In genomic region chr1:45502865-45503332, GRCm38 (mm10) we compare ENCODE assay signal across 8 mouse cellular contexts. TPM values are rescaled to one million over a fixed set of nuclear protein-coding genes. Genes with fewer than 3 reads are reported as not detected.
DNase-seq lines count a peak whose midpoint lies in the region; ATAC-seq and TF ChIP-seq lines count a peak whose summit lies in the region.

TSS of gene Col5a2 (minus strand) at chr1:45503282.

- no peak for TF ChIP-seq EP300 in stomach, postnatal 0 days (optimal IDR thresholded peaks at IDR 0.05)

- no peaks in the 10 kb centered on the region for H3K4me1 ChIP-seq in embryonic facial prominence, embryonic 11.5 days (ENCODE audit: control insufficient read depth, insufficient read depth, low read length)
- H3K4me1 ChIP-seq in limb, embryonic 11.5 days (ENCODE audit: control insufficient read depth, insufficient read depth, low read length), result no peaks in the 10 kb centered on the region
- peaks cover 4% of the 10 kb centered on the region; the same call in 1 of the 2 replicates for H3K4me1 ChIP-seq in midbrain, embryonic 14.5 days (ENCODE audit: control insufficient read depth, insufficient read depth, low read length)
- H3K4me1 ChIP-seq in stomach, postnatal 0 days (replicated peaks; ENCODE audit: control insufficient read depth, insufficient read depth), result no peaks in the 10 kb centered on the region

- H3K4me2 ChIP-seq in embryonic facial prominence, embryonic 11.5 days (ENCODE audit: low read depth, low read length), result peak within 1 kb of the TSS; percentile 46
- H3K4me2 ChIP-seq in limb, embryonic 11.5 days (ENCODE audit: low read depth, severe bottlenecking), result peak within 1 kb of the TSS; percentile 33
- H3K4me2 ChIP-seq in midbrain, embryonic 14.5 days (ENCODE audit: low read length), result peak within 1 kb of the TSS; percentile 57
- H3K4me2 ChIP-seq in stomach, postnatal 0 days (replicated peaks; ENCODE audit: low read depth), result peak within 1 kb of the TSS; percentile 46

- TF ChIP-seq CTCF in stomach, postnatal 0 days (IDR thresholded peaks at IDR 0.05; ENCODE audit: low read depth), result no peak

- H3K9ac ChIP-seq in embryonic facial prominence, embryonic 11.5 days (replicated peaks; ENCODE audit: low read length), result peak within 1 kb of the TSS; percentile 72
- H3K9ac ChIP-seq in limb, embryonic 11.5 days (ENCODE audit: low read length), result peak within 1 kb of the TSS; percentile 70
- H3K9ac ChIP-seq in midbrain, embryonic 14.5 days (replicated peaks; ENCODE audit: low read length), result peak within 1 kb of the TSS; percentile 26; the same call in 1 of the 2 replicates
- peak within 1 kb of the TSS; percentile 57 for H3K9ac ChIP-seq in stomach, postnatal 0 days (ENCODE audit: low read length)

- H3K4me3 ChIP-seq in embryonic facial prominence, embryonic 11.5 days (ENCODE audit: low read depth, low read length), result peak within 1 kb of the TSS; percentile 44
- peak within 1 kb of the TSS; percentile 49 for H3K4me3 ChIP-seq in limb, embryonic 11.5 days (ENCODE audit: low read depth, low read length)
- peak within 1 kb of the TSS; percentile 35 for H3K4me3 ChIP-seq in midbrain, embryonic 14.5 days (replicated peaks; ENCODE audit: low read depth, low read length)
- H3K4me3 ChIP-seq in stomach, postnatal 0 days (ENCODE audit: low read depth, low read length), result peak within 1 kb of the TSS; percentile 51

- peak; percentile 70 for ATAC-seq in embryonic facial prominence, embryonic 11.5 days (replicated peaks; ENCODE audit: insufficient number of reproducible peaks, low FRiP score, low TSS enrichment, low read depth)
- peak; percentile 81; the same call in 1 of the 2 replicates for ATAC-seq in limb, embryonic 11.5 days (ENCODE audit: insufficient number of reproducible peaks, low FRiP score, low TSS enrichment, low read depth)
- ATAC-seq in midbrain, embryonic 14.5 days (ENCODE audit: low FRiP score, low TSS enrichment), result 0 out of 2 replicates have a peak, but pooled peaks have one; percentile 13
- peak; percentile 75; the same call in 1 of the 2 replicates for ATAC-seq in stomach, postnatal 0 days (ENCODE audit: low FRiP score, low TSS enrichment)
- ATAC-seq in megakaryocyte, adult 5-6 weeks (ENCODE audit: poor library complexity, severe bottlenecking), result no peak

- peak; percentile 35 for DNase-seq in ZHBTc4 (ENCODE audit: low read depth, low spot score)
- peak; percentile 68 for DNase-seq in embryonic facial prominence, embryonic 11.5 days (ENCODE audit: low spot score)
- DNase-seq in heart, adult 11 months, result peak; percentile 98
- peak; percentile 58 for DNase-seq in kidney, adult 11 months
- DNase-seq in limb, embryonic 11.5 days (ENCODE audit: low spot score), result peak; percentile 68
- peak; percentile 57 for DNase-seq in midbrain, embryonic 14.5 days
- DNase-seq in stomach, postnatal 0 days (ENCODE audit: low spot score), result peak; percentile 33

- no peaks in the 10 kb centered on the region for H3K9me3 ChIP-seq in embryonic facial prominence, embryonic 11.5 days (replicated peaks; ENCODE audit: control insufficient read depth, low read length)
- no peaks in the 10 kb centered on the region for H3K9me3 ChIP-seq in limb, embryonic 11.5 days (ENCODE audit: control insufficient read depth, low read length)
- no peaks in the 10 kb centered on the region for H3K9me3 ChIP-seq in midbrain, embryonic 14.5 days (ENCODE audit: control insufficient read depth, low read length)
- no peaks in the 10 kb centered on the region for H3K9me3 ChIP-seq in stomach, postnatal 0 days (ENCODE audit: control insufficient read depth, low read length)

- H3K27ac ChIP-seq in embryonic facial prominence, embryonic 11.5 days (replicated peaks; ENCODE audit: low read depth, low read length), result peak within 1 kb of the TSS; percentile 57
- peak within 1 kb of the TSS; percentile 76 for H3K27ac ChIP-seq in limb, embryonic 11.5 days (replicated peaks; ENCODE audit: low read depth, low read length)
- no peak within 1 kb of the TSS; the same call in 1 of the 2 replicates for H3K27ac ChIP-seq in midbrain, embryonic 14.5 days (replicated peaks; ENCODE audit: low read depth, low read length)
- H3K27ac ChIP-seq in stomach, postnatal 0 days (replicated peaks), result peak within 1 kb of the TSS; percentile 88

- WGBS in embryonic facial prominence, embryonic 11.5 days, result 26% methylated on average over 12 of the region's 12 CpGs
- WGBS in limb, embryonic 11.5 days, result 17% methylated on average over 12 of the region's 12 CpGs
- 50% methylated on average over 12 of the region's 12 CpGs for WGBS in midbrain, embryonic 14.5 days
- 10% methylated on average over 12 of the region's 12 CpGs for WGBS in stomach, postnatal 0 days

- H3K27me3 ChIP-seq in embryonic facial prominence, embryonic 11.5 days (ENCODE audit: control insufficient read depth, insufficient read depth, low read length), result no peaks in the 10 kb centered on the region
- H3K27me3 ChIP-seq in limb, embryonic 11.5 days (ENCODE audit: control insufficient read depth, insufficient read depth, low read length), result no peaks in the 10 kb centered on the region
- H3K27me3 ChIP-seq in midbrain, embryonic 14.5 days (ENCODE audit: control insufficient read depth, insufficient read depth, low read length), result no peaks in the 10 kb centered on the region
- no peaks in the 10 kb centered on the region for H3K27me3 ChIP-seq in stomach, postnatal 0 days (ENCODE audit: control insufficient read depth, insufficient read depth, low read length)

- no peaks in the 10 kb centered on the region for H3K36me3 ChIP-seq in embryonic facial prominence, embryonic 11.5 days (replicated peaks; ENCODE audit: control insufficient read depth, insufficient read depth, low read depth, low read length)
- H3K36me3 ChIP-seq in limb, embryonic 11.5 days (ENCODE audit: control insufficient read depth, insufficient read depth, low read length), result no peaks in the 10 kb centered on the region
- no peaks in the 10 kb centered on the region for H3K36me3 ChIP-seq in midbrain, embryonic 14.5 days (ENCODE audit: control insufficient read depth, insufficient read depth, low read length)
- no peaks in the 10 kb centered on the region for H3K36me3 ChIP-seq in stomach, postnatal 0 days (ENCODE audit: control insufficient read depth, insufficient read depth, low read length)

RNA-seq across cellular contexts. Expression of gene Col5a2, which starts in this region (rescaled TPM):
- 24.6 and 24.7 TPM in 2 replicates for polyA plus RNA-seq in embryonic facial prominence, embryonic 11.5 days (2014; fragmentation: Nextera tagmentation; extraction: Ambion mirVana)
- polyA plus RNA-seq in limb, embryonic 11.5 days (2014; fragmentation: Nextera tagmentation; extraction: Ambion mirVana), result 23.5 and 26.7 TPM in 2 replicates
- 4.7 and 12.4 TPM in 2 replicates for polyA plus RNA-seq in midbrain, embryonic 14.5 days (2014; fragmentation: Nextera tagmentation; extraction: Ambion mirVana)
- 52.9 and 55.4 TPM in 2 replicates for polyA plus RNA-seq in stomach, postnatal 0 days (2015; fragmentation: Nextera tagmentation; extraction: Ambion mirVana)
- total RNA-seq in megakaryocyte, adult 5-6 weeks (2015), result not detected in 2 replicates
- 0.33 TPM in 1 of 2 replicates, not detected in the other for total RNA-seq in megakaryocyte, adult 5-6 weeks (2017)

Comparison
In these comparisons a context has a peak if more than half of its experiments do, and no peak if none do; other contexts are left out.
1. DNase-seq: peak in every context shown above with its lines; median percentile 98 in heart, adult 11 months; 68 in embryonic facial prominence, embryonic 11.5 days; 68 in limb, embryonic 11.5 days; 58 in kidney, adult 11 months; 57 in midbrain, embryonic 14.5 days; 35 in ZHBTc4; 33 in stomach, postnatal 0 days.